Mouse (Mus musculus): ENCODE measurements around the gene Rpl37. TPM values are rescaled to one million over a fixed set of nuclear protein-coding genes. Genes with fewer than 3 reads are reported as not detected.
"Not testable (repeated sequence)": the region's sequence is repeated elsewhere in the genome, so short reads cannot be mapped to it uniquely, and the experiment has no call there.

The Rpl37 gene
- polyA plus RNA-seq, 1 experiment from 2014 or later, result 363 TPM

- H3K36me3 ChIP-seq, result peaks cover 15% of the 10 kb centered on the region
- no peak overlapping the region for H3K4me3 ChIP-seq
- no peaks in the 10 kb centered on the region; the same call in 1 of the 2 replicates for H3K4me1 ChIP-seq
- no peak overlapping the region for H3K4me2 ChIP-seq
- WGBS, result 50% methylated on average over 5 of the region's 5 CpGs
- no peaks in the 10 kb centered on the region for H3K27me3 ChIP-seq (replicated peaks)
- no peak for ATAC-seq (ENCODE audit: extremely low read depth, insufficient number of reproducible peaks, low FRiP score, low TSS enrichment)
- no peak overlapping the region for H3K9ac ChIP-seq
- H3K27ac ChIP-seq (replicated peaks), result no peak overlapping the region
- H3K9me3 ChIP-seq, result no peaks in the 10 kb centered on the region
These were observed 11.9 kb downstream of the Rpl37 start for GRCm38 (mm10) chr15:5128176-5128940.

- no peak overlapping the region for H3K4me3 ChIP-seq
- no peaks in the 10 kb centered on the region; the same call in 1 of the 2 replicates for H3K4me1 ChIP-seq
- H3K4me2 ChIP-seq, result no peak overlapping the region
- peaks cover 10% of the 10 kb centered on the region for H3K36me3 ChIP-seq
- WGBS, result 84% methylated on average over 12 of the region's 12 CpGs
- H3K9ac ChIP-seq, result no peak overlapping the region
- no peak overlapping the region for H3K27ac ChIP-seq (replicated peaks)
- no peaks in the 10 kb centered on the region for H3K27me3 ChIP-seq (replicated peaks)
- no peaks in the 10 kb centered on the region for H3K9me3 ChIP-seq
- ATAC-seq (ENCODE audit: extremely low read depth, insufficient number of reproducible peaks, low FRiP score, low TSS enrichment), result no peak
These were observed 12.8 kb downstream of the Rpl37 start for GRCm38 (mm10) chr15:5129111-5129805.

- 54% methylated on average over 14 of the region's 14 CpGs for WGBS
- not testable (repeated sequence) for H3K4me3 ChIP-seq; H3K36me3 ChIP-seq; H3K27ac ChIP-seq (replicated peaks); H3K9me3 ChIP-seq; H3K4me1 ChIP-seq; H3K4me2 ChIP-seq; H3K9ac ChIP-seq; H3K27me3 ChIP-seq (replicated peaks); ATAC-seq (ENCODE audit: extremely low read depth, insufficient number of reproducible peaks, low FRiP score, low TSS enrichment)
These were observed 14.6 kb downstream of the Rpl37 start for GRCm38 (mm10) chr15:5130887-5131668.

GRCm38 (mm10) chr15:5133301-5133700 is 16.9 kb downstream of the Rpl37 start:
- H3K4me2 ChIP-seq, result no peak overlapping the region
- no peaks in the 10 kb centered on the region for H3K27me3 ChIP-seq (replicated peaks)
- no peak overlapping the region for H3K27ac ChIP-seq (replicated peaks)
- no peak for ATAC-seq (ENCODE audit: extremely low read depth, insufficient number of reproducible peaks, low FRiP score, low TSS enrichment)
- H3K9ac ChIP-seq, result no peak overlapping the region
- 71% methylated on average over 3 of the region's 3 CpGs for WGBS
- no peak overlapping the region for H3K4me3 ChIP-seq
- H3K4me1 ChIP-seq, result peaks cover 7% of the 10 kb centered on the region
- H3K9me3 ChIP-seq, result no peaks in the 10 kb centered on the region
- no peaks in the 10 kb centered on the region for H3K36me3 ChIP-seq

- H3K36me3 ChIP-seq, result no peaks in the 10 kb centered on the region
- H3K27me3 ChIP-seq (replicated peaks), result no peaks in the 10 kb centered on the region
- no peak overlapping the region for H3K27ac ChIP-seq (replicated peaks)
- no peaks in the 10 kb centered on the region for H3K9me3 ChIP-seq
- 82% methylated on average over 3 of the region's 3 CpGs for WGBS
- no peak overlapping the region for H3K4me3 ChIP-seq
- peaks cover 11% of the 10 kb centered on the region for H3K4me1 ChIP-seq
- H3K9ac ChIP-seq, result no peak overlapping the region
- no peak overlapping the region for H3K4me2 ChIP-seq
- ATAC-seq (ENCODE audit: extremely low read depth, insufficient number of reproducible peaks, low FRiP score, low TSS enrichment), result no peak
These were observed 17.7 kb downstream of the Rpl37 start for GRCm38 (mm10) chr15:5134179-5134578.

GRCm38 (mm10) chr15:5134945-5135483 is 18.6 kb downstream of the Rpl37 start:
- Histone ChIP-seq H3K4me2 (no peak overlapping the region), H3K27me3 (replicated peaks) (no peaks in the 10 kb centered on the region), H3K4me1 (peaks cover 11% of the 10 kb centered on the region), H3K36me3 (no peaks in the 10 kb centered on the region), H3K4me3 (no peak overlapping the region), H3K9ac (no peak overlapping the region), H3K27ac (replicated peaks) (no peak overlapping the region), H3K9me3 (no peaks in the 10 kb centered on the region)
- WGBS, result 59% methylated on average over 8 of the region's 8 CpGs
- ATAC-seq (ENCODE audit: extremely low read depth, insufficient number of reproducible peaks, low FRiP score, low TSS enrichment), result no peak

GRCm38 (mm10) chr15:5138021-5138856 is 21.8 kb downstream of the Rpl37 start:
- Histone ChIP-seq H3K9ac (no peak overlapping the region), H3K4me1 (peaks cover 15% of the 10 kb centered on the region), H3K9me3 (no peaks in the 10 kb centered on the region), H3K4me2 (no peak overlapping the region), H3K27me3 (replicated peaks) (no peaks in the 10 kb centered on the region), H3K27ac (replicated peaks) (no peak overlapping the region), H3K4me3 (no peak overlapping the region), H3K36me3 (no peaks in the 10 kb centered on the region)
- ATAC-seq (ENCODE audit: extremely low read depth, insufficient number of reproducible peaks, low FRiP score, low TSS enrichment), result no peak
- WGBS, result 54% methylated on average over 9 of the region's 9 CpGs

GRCm38 (mm10) chr15:5139366-5139765 is 22.9 kb downstream of the Rpl37 start:
- Histone ChIP-seq H3K4me2 (no peak overlapping the region), H3K9ac (no peak overlapping the region), H3K36me3 (no peaks in the 10 kb centered on the region), H3K27me3 (replicated peaks) (no peaks in the 10 kb centered on the region), H3K27ac (replicated peaks) (no peak overlapping the region), H3K4me1 (peaks cover 16% of the 10 kb centered on the region), H3K4me3 (no peak overlapping the region), H3K9me3 (no peaks in the 10 kb centered on the region)
- no peak for ATAC-seq (ENCODE audit: extremely low read depth, insufficient number of reproducible peaks, low FRiP score, low TSS enrichment)
- 51% methylated on average over 2 of the region's 2 CpGs for whole genome bisulfite sequencing

- H3K36me3 ChIP-seq, result no peaks in the 10 kb centered on the region
- no peaks in the 10 kb centered on the region for H3K27me3 ChIP-seq (replicated peaks)
- H3K4me1 ChIP-seq, result peaks cover 21% of the 10 kb centered on the region
- WGBS, result 68% methylated on average over 7 of the region's 7 CpGs
- no peaks in the 10 kb centered on the region for H3K9me3 ChIP-seq
- no peak overlapping the region for H3K9ac ChIP-seq
- no peak overlapping the region for H3K27ac ChIP-seq (replicated peaks)
- H3K4me2 ChIP-seq, result no peak overlapping the region
- no peak overlapping the region for H3K4me3 ChIP-seq
- ATAC-seq (ENCODE audit: extremely low read depth, insufficient number of reproducible peaks, low FRiP score, low TSS enrichment), result no peak
These were observed 23.4 kb downstream of the Rpl37 start for GRCm38 (mm10) chr15:5139863-5140262.

GRCm38 (mm10) chr15:5140357-5140756 is 23.9 kb downstream of the Rpl37 start:
- Histone ChIP-seq H3K9ac (no peak overlapping the region), H3K27me3 (replicated peaks) (no peaks in the 10 kb centered on the region), H3K36me3 (no peaks in the 10 kb centered on the region), H3K4me3 (no peak overlapping the region), H3K9me3 (no peaks in the 10 kb centered on the region), H3K4me1 (peaks cover 26% of the 10 kb centered on the region), H3K27ac (replicated peaks) (no peak overlapping the region), H3K4me2 (no peak overlapping the region)
- ATAC-seq (ENCODE audit: extremely low read depth, insufficient number of reproducible peaks, low FRiP score, low TSS enrichment), result no peak

Measured in heart, embryonic 13.5 days (tissue).